Mouse (Mus musculus): ENCODE results near the gene Acsf3.

The Acsf3 gene

GRCm38 (mm10) chr8:122775285-122776155 is at the start of gene Acsf3:
Gene Acsf3, plus strand, starts transcription at chr8:122775486.
- DNase-seq (ENCODE audit: low spot score): peak; percentile 57

GRCm38 (mm10) chr8:122726789-122727188 is 48.5 kb upstream of the Acsf3 start:
- no peak for DNase-seq (ENCODE audit: low spot score)

GRCm38 (mm10) chr8:122727412-122727811 is 47.9 kb upstream of the Acsf3 start:
- no peak for DNase-seq (ENCODE audit: low spot score)

- DNase-seq (ENCODE audit: low spot score): no peak
Measured at GRCm38 (mm10) chr8:122728630-122729029, 46.7 kb upstream of the Acsf3 start.

GRCm38 (mm10) chr8:122735110-122735509 is 40.2 kb upstream of the Acsf3 start:
- DNase-seq (ENCODE audit: low spot score): no peak

GRCm38 (mm10) chr8:122735542-122736473 is 39.5 kb upstream of the Acsf3 start:
- DNase-seq (ENCODE audit: low spot score): no peak

GRCm38 (mm10) chr8:122736623-122737022 is 38.7 kb upstream of the Acsf3 start:
- DNase-seq (ENCODE audit: low spot score): no peak

- DNase-seq (ENCODE audit: low spot score): no peak
Measured at GRCm38 (mm10) chr8:122737071-122737470, 38.2 kb upstream of the Acsf3 start.

GRCm38 (mm10) chr8:122737886-122738285 is 37.4 kb upstream of the Acsf3 start:
- no peak for DNase-seq (ENCODE audit: low spot score)

- peak; percentile 72 for DNase-seq (ENCODE audit: low spot score)
Measured at GRCm38 (mm10) chr8:122739102-122739725, 36.1 kb upstream of the Acsf3 start.

GRCm38 (mm10) chr8:122742471-122742870 is 32.8 kb upstream of the Acsf3 start:
- DNase-seq (ENCODE audit: low spot score): no peak

- DNase-seq (ENCODE audit: low spot score): no peak
Measured at GRCm38 (mm10) chr8:122745022-122745749, 30.1 kb upstream of the Acsf3 start.

GRCm38 (mm10) chr8:122745750-122746275 is 29.5 kb upstream of the Acsf3 start:
- no peak for DNase-seq (ENCODE audit: low spot score)

- no peak for DNase-seq (ENCODE audit: low spot score)
Measured at GRCm38 (mm10) chr8:122746439-122746838, 28.8 kb upstream of the Acsf3 start.

- no peak for DNase-seq (ENCODE audit: low spot score)
Measured at GRCm38 (mm10) chr8:122747825-122748224, 27.5 kb upstream of the Acsf3 start.

- DNase-seq (ENCODE audit: low spot score): no peak
Measured at GRCm38 (mm10) chr8:122749333-122749958, 25.8 kb upstream of the Acsf3 start.

GRCm38 (mm10) chr8:122751342-122751741 is 23.9 kb upstream of the Acsf3 start:
- DNase-seq (ENCODE audit: low spot score): no peak

- no peak for DNase-seq (ENCODE audit: low spot score)
Measured at GRCm38 (mm10) chr8:122752111-122752721, 23.1 kb upstream of the Acsf3 start.

GRCm38 (mm10) chr8:122758597-122758996 is 16.7 kb upstream of the Acsf3 start:
- no peak for DNase-seq (ENCODE audit: low spot score)

- no peak for DNase-seq (ENCODE audit: low spot score)
Measured at GRCm38 (mm10) chr8:122760116-122760515, 15.2 kb upstream of the Acsf3 start.

Data from T-cell, adult 2 months (primary cell).